Mouse (Mus musculus) liver, adult 2 months (tissue): Measurements from ENCODE around the gene Tysnd1. TPM values are rescaled to one million over a fixed set of nuclear protein-coding genes. Genes with fewer than 3 reads are reported as not detected.
A peak's percentile ranks its signal among the peaks of the same experiment; 100 is the strongest.

ENCODE experiments used
- DNase-seq: peaks from one replicate; pipeline ENCODE4 v3.0.0-alpha.2; 2011; ENCODE audit warnings: low read depth, low spot score; ENCODE audit errors: extremely low read depth
- H3K27ac ChIP-seq: fragments of 200-500 bp; replicated peaks from 2 replicates; pipeline ENCODE4 v1.5.1; 2012; ENCODE audit warnings: low read depth, mild to moderate bottlenecking, control low read depth, inconsistent platforms, low read length; ENCODE audit not compliant: insufficient read depth
- H3K27me3 ChIP-seq: fragments of 200-500 bp; 2 replicates; pipeline ENCODE4 v1.6.1; 2012; ENCODE audit warnings: mild to moderate bottlenecking, moderate library complexity, low read length, inconsistent platforms; ENCODE audit not compliant: control insufficient read depth, insufficient read depth
- H3K36me3 ChIP-seq: fragments of 200-500 bp; 2 replicates; pipeline ENCODE4 v1.6.1; 2012; ENCODE audit warnings: low read length, inconsistent platforms; ENCODE audit not compliant: control insufficient read depth, insufficient read depth
- H3K4me1 ChIP-seq: fragments of 200-500 bp; 2 replicates; pipeline ENCODE4 v1.6.1; 2011; ENCODE audit warnings: low read length; ENCODE audit not compliant: control insufficient read depth, insufficient read depth
- H3K4me3 ChIP-seq: fragments of 200-500 bp; 2 replicates; pipeline ENCODE4 v1.5.1; 2011; ENCODE audit warnings: low read depth, mild to moderate bottlenecking, control low read depth, low read length, moderate library complexity; ENCODE audit not compliant: insufficient read depth
- H3K79me2 ChIP-seq: fragments of 200-500 bp; 2 replicates; pipeline ENCODE4 v1.6.1; 2012; ENCODE audit warnings: inconsistent platforms, mild to moderate bottlenecking, low read length, moderate library complexity; ENCODE audit not compliant: control insufficient read depth, insufficient read depth
- H3K9ac ChIP-seq: fragments of 200-500 bp; 2 replicates; pipeline ENCODE4 v1.6.1; 2012; ENCODE audit warnings: low read depth, mild to moderate bottlenecking, control low read depth, inconsistent platforms, low read length
- CTCF ChIP-seq: fragments of 200-500 bp; IDR thresholded peaks from 2 replicates; pipeline ENCODE4 v1.5.1; 2011; ENCODE audit warnings: low read depth, low read length, control low read depth
- POLR2A ChIP-seq: fragments of 200-500 bp; IDR thresholded peaks from 2 replicates; pipeline ENCODE4 v1.6.1; 2011; ENCODE audit warnings: low read length, control low read depth; ENCODE audit not compliant: insufficient read depth; ENCODE audit errors: extremely low read depth
- WGBS: fragments of 180-500 bp; shearing (Covaris S2); methylation state at CpG from one replicate; pipeline ENCODE4 v1.1.7; 2018; 5-methylcytosine and 5-hydroxymethylcytosine counted together
- polyA plus RNA-seq: library from polyadenylated mRNA; depleted of rRNA; stranded (reverse); fragments of >200 nt; gene quantifications from 2 replicates; pipeline ENCODE4 v1.2.3, GENCODE M21; 2012
- total RNA-seq: library from RNA; depleted of rRNA; stranded (reverse); fragments of >200 nt; gene quantifications from 2 replicates; pipeline ENCODE4 v1.2.3, GENCODE M21; 2014

Tysnd1 gene
- total and polyA plus RNA-seq, 2 experiments, result 26.8 to 111 TPM

- Histone ChIP-seq H3K9ac (no peak overlapping the region), H3K27ac (no peak overlapping the region), H3K27me3 (no peaks in the 10 kb centered on the region), H3K4me3 (no peak overlapping the region), H3K4me1 (peaks cover 12% of the 10 kb centered on the region), H3K36me3 (peaks cover 41% of the 10 kb centered on the region), H3K79me2 (no peaks in the 10 kb centered on the region; the same call in 1 of the 2 replicates)
- no peak for TF ChIP-seq CTCF
- TF ChIP-seq POLR2A, result no peak
- no peak for DNase-seq
- WGBS, result 64% methylated on average over 10 of the region's 10 CpGs
Measured at GRCm38 (mm10) chr10:61662391-61662988, 32.8 kb upstream of the Tysnd1 start.

GRCm38 (mm10) chr10:61665111-61665510, 30.2 kb upstream of the Tysnd1 start:
- peak overlapping the region; percentile 66 for H3K27ac ChIP-seq
- no peaks in the 10 kb centered on the region for H3K79me2 ChIP-seq
- 25% methylated on average over 10 of the region's 10 CpGs for WGBS
- peak; percentile 92 for DNase-seq
- no peaks in the 10 kb centered on the region for H3K27me3 ChIP-seq
- no peak overlapping the region for H3K9ac ChIP-seq
- peaks cover 8% of the 10 kb centered on the region for H3K4me1 ChIP-seq
- no peak overlapping the region for H3K4me3 ChIP-seq
- H3K36me3 ChIP-seq, result peaks cover 52% of the 10 kb centered on the region
- TF ChIP-seq CTCF, result no peak
- TF ChIP-seq POLR2A, result no peak

- DNase-seq, result no peak
- H3K9ac ChIP-seq, result no peak overlapping the region
- H3K27me3 ChIP-seq, result no peaks in the 10 kb centered on the region
- no peaks in the 10 kb centered on the region for H3K79me2 ChIP-seq
- 0 out of 2 replicates have a peak overlapping the region, but pooled peaks have one; percentile 13 for H3K27ac ChIP-seq
- H3K4me1 ChIP-seq, result peaks cover 8% of the 10 kb centered on the region
- H3K36me3 ChIP-seq, result peaks cover 55% of the 10 kb centered on the region
- 72% methylated on average over 3 of the region's 3 CpGs for WGBS
- no peak overlapping the region for H3K4me3 ChIP-seq
- TF ChIP-seq CTCF (no peak), POLR2A (no peak)
Measured at GRCm38 (mm10) chr10:61665651-61666050, 29.7 kb upstream of the Tysnd1 start.

GRCm38 (mm10) chr10:61669289-61669688, 26.0 kb upstream of the Tysnd1 start:
- TF ChIP-seq POLR2A, result no peak
- no peak for TF ChIP-seq CTCF
- H3K4me3 ChIP-seq, result no peak overlapping the region
- no peak for DNase-seq
- no peaks in the 10 kb centered on the region for H3K27me3 ChIP-seq
- no peaks in the 10 kb centered on the region for H3K79me2 ChIP-seq
- no peak overlapping the region for H3K27ac ChIP-seq
- H3K9ac ChIP-seq, result no peak overlapping the region
- peaks cover 59% of the 10 kb centered on the region for H3K36me3 ChIP-seq
- 65% methylated on average over 7 of the region's 7 CpGs for WGBS
- H3K4me1 ChIP-seq, result peaks cover 8% of the 10 kb centered on the region

GRCm38 (mm10) chr10:61669896-61670295, 25.4 kb upstream of the Tysnd1 start:
- Histone ChIP-seq H3K27me3 (no peaks in the 10 kb centered on the region), H3K4me1 (peaks cover 5% of the 10 kb centered on the region), H3K27ac (no peak overlapping the region), H3K79me2 (no peaks in the 10 kb centered on the region), H3K36me3 (peaks cover 63% of the 10 kb centered on the region), H3K4me3 (no peak overlapping the region), H3K9ac (no peak overlapping the region)
- no peak for DNase-seq
- TF ChIP-seq POLR2A, result no peak
- no peak for TF ChIP-seq CTCF

GRCm38 (mm10) chr10:61670758-61671157, 24.6 kb upstream of the Tysnd1 start:
- Histone ChIP-seq H3K27ac (no peak overlapping the region), H3K79me2 (no peaks in the 10 kb centered on the region), H3K4me3 (no peak overlapping the region), H3K4me1 (peaks cover 1% of the 10 kb centered on the region), H3K36me3 (peaks cover 65% of the 10 kb centered on the region), H3K9ac (no peak overlapping the region), H3K27me3 (no peaks in the 10 kb centered on the region)
- TF ChIP-seq CTCF (0 out of 2 replicates have a peak, but pooled peaks have one; percentile 16), POLR2A (no peak)
- DNase-seq, result no peak
- 97% methylated on average over 3 of the region's 3 CpGs for WGBS
